Mouse (Mus musculus) ES-E14 (cell line): ENCODE data around the gene Jsrp1. TPM values are rescaled to one million over a fixed set of nuclear protein-coding genes. Genes with fewer than 3 reads are reported as not detected.
A peak's percentile ranks its signal among the peaks of the same experiment; 100 is the strongest.
"Not testable (repeated sequence)": the region's sequence is repeated elsewhere in the genome, so short reads cannot be mapped to it uniquely, and the experiment has no call there.

Experiments used
- DNase-seq: peaks from one replicate; pipeline ENCODE4 v3.0.0-alpha.2; 2013; ENCODE audit warnings: low read depth, low spot score
- H3K27ac ChIP-seq: 2 replicates; pipeline ENCODE4 v1.5.1; 2012; ENCODE audit warnings: low read depth, mild to moderate bottlenecking, low read length, moderate library complexity, mixed read lengths; ENCODE audit not compliant: poor library complexity, insufficient read depth, severe bottlenecking
- H3K36me3 ChIP-seq: 2 replicates; pipeline ENCODE4 v1.6.1; 2012; ENCODE audit warnings: mild to moderate bottlenecking, low read length, moderate library complexity, mixed read lengths; ENCODE audit not compliant: control insufficient read depth, poor library complexity, insufficient read depth, severe bottlenecking
- H3K4me1 ChIP-seq, 2 experiments: fragments of 150-350 bp in 1 of 2; sonication (generic) in 1 of 2; 2 replicates each; pipeline ENCODE4 v1.6.1; 2012; ENCODE audit warnings: low read length in 2 of 2, mild to moderate bottlenecking in 1 of 2, mixed read lengths in 1 of 2; ENCODE audit not compliant: control insufficient read depth in 2 of 2, insufficient read depth in 2 of 2, poor library complexity in 1 of 2
- H3K4me3 ChIP-seq, 2 experiments: fragments of 150-350 bp in 1 of 2; sonication (generic) in 1 of 2; 2 replicates each; pipeline ENCODE4 v1.5.1; 2012; ENCODE audit warnings: low read length in 2 of 2, low read depth in 1 of 2, mild to moderate bottlenecking in 1 of 2, mixed read lengths in 1 of 2; ENCODE audit not compliant: insufficient read depth in 1 of 2, poor library complexity in 1 of 2, severe bottlenecking in 1 of 2
- H3K9ac ChIP-seq: 2 replicates; pipeline ENCODE4 v1.6.1; 2012; ENCODE audit warnings: low read depth, mild to moderate bottlenecking, low read length, mixed read lengths; ENCODE audit not compliant: poor library complexity, insufficient read depth, severe bottlenecking
- H3K9me3 ChIP-seq: fragments of 150-350 bp; sonication (generic); 2 replicates; pipeline ENCODE4 v1.6.1; 2012; ENCODE audit warnings: low read depth, mild to moderate bottlenecking, low read length; ENCODE audit not compliant: control insufficient read depth, insufficient read depth
- CHD2 ChIP-seq: IDR thresholded peaks from 2 replicates; pipeline ENCODE4 v1.6.1; 2014; ENCODE audit warnings: mild to moderate bottlenecking, low read depth, low read length, inconsistent platforms
- HCFC1 ChIP-seq: IDR thresholded peaks from 2 replicates; pipeline ENCODE4 v1.6.1; 2012; ENCODE audit warnings: low read length, inconsistent platforms, borderline replicate concordance; ENCODE audit not compliant: insufficient read depth
- MAFK ChIP-seq: IDR thresholded peaks from 2 replicates; pipeline ENCODE4 v1.6.1; 2014; ENCODE audit warnings: mild to moderate bottlenecking, low read depth, low read length, inconsistent platforms; ENCODE audit not compliant: insufficient read depth
- ZC3H11A ChIP-seq: IDR thresholded peaks from 2 replicates; pipeline ENCODE4 v1.6.1; 2012; ENCODE audit warnings: low read depth, mild to moderate bottlenecking, inconsistent platforms, low read length, borderline replicate concordance
- ZNF384 ChIP-seq: IDR thresholded peaks from 2 replicates; pipeline ENCODE4 v1.6.1; 2012; ENCODE audit warnings: low read depth, low read length, inconsistent platforms
- in situ Hi-C, 2 experiments: fragments of 600-800 bp; cut with MboI; formaldehyde crosslinking; loops; one replicate each; pipeline ENCODE4 v1.15.1; 2025; ENCODE audit warnings: low sequenced_read_pairs in 2 of 2, inconsistent platforms in 1 of 2; ENCODE audit not compliant: unreplicated experiment in 2 of 2
- total RNA-seq: library from RNA; depleted of rRNA; stranded (reverse); fragments of 300-350 nt; gene quantifications from 2 replicates; pipeline ENCODE4 v1.2.3, GENCODE M21; 2012

Gene Jsrp1
- total RNA-seq, 1 experiment, result 0.67 TPM

- H3K9me3 ChIP-seq, H3K27ac ChIP-seq, H3K4me1 ChIP-seq, DNase-seq, H3K36me3 ChIP-seq, in situ Hi-C loops, H3K9ac ChIP-seq, H3K4me3 ChIP-seq: not testable (repeated sequence)
- TF ChIP-seq ZNF384, result peak; percentile 57; the same call in 1 of the 2 replicates
Measured at GRCm38 (mm10) chr10:80817955-80818354, 4.7 kb upstream of the Jsrp1 start.

DNA sequence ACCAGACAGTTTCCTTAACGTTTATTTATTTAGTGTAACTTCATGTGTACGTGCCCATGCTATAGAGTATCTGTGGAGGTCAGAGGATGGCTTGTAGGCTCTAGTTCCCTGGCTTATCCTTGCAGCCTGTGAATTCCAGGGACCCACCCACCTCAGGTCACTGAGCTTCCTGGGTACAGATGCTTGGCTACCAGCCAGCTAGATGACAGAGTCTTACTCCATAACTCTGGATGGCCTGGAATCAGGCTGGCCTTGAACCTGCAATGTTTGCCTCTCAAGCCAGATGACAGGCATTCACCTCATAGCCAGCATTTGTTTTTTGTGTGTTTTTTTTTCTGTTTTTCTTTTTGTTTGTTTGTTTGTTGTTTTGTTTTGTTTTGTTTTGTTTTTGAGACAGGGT, 3.9 kb upstream of the Jsrp1 start:
- in situ Hi-C loops, result no loop called here
- Histone ChIP-seq H3K4me1 (peaks cover 0 to 3% of the 10 kb centered on the region in 2 experiments; a peak in 1 of 4 replicates), H3K27ac (no peak overlapping the region), H3K9ac (no peak overlapping the region), H3K36me3 (no peaks in the 10 kb centered on the region), H3K4me3 (no peak overlapping the region), H3K9me3 (no peaks in the 10 kb centered on the region)
- TF ChIP-seq ZNF384, result no peak
- no peak for TF ChIP-seq CHD2
- TF ChIP-seq ZC3H11A, result no peak
- TF ChIP-seq HCFC1, result no peak
- TF ChIP-seq MAFK, result no peak
- no peak for DNase-seq

DNA sequence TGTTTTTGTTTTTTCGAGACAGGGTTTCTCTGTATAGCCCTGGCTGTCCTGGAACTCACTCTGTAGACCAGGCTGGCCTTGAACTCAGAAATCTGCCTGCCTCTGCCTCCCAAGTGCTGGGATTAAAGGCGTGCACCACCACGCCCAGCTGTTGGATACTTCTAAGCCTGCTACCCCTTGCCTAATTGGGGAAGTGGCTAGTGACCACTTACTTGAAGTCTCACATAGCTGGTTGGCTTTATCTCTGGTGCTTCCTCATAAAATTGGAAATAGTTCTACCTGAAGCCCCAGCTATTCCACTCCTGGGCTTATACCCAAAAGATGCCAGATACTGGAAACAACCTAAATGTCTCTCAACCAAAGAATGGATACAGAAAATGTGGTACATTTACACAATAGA, 3.0 kb upstream of the Jsrp1 start:
- H3K4me3 ChIP-seq, H3K4me1 ChIP-seq, H3K9me3 ChIP-seq, H3K9ac ChIP-seq, in situ Hi-C loops, DNase-seq, H3K27ac ChIP-seq, H3K36me3 ChIP-seq: not testable (repeated sequence)

GRCm38 (mm10) chr10:80814800-80815199, 1.5 kb upstream of the Jsrp1 start:
- Histone ChIP-seq H3K9ac (no peak overlapping the region), H3K4me1 (peaks cover 0 to 6% of the 10 kb centered on the region in 2 experiments; a peak in 2 of 4 replicates), H3K27ac (no peak overlapping the region), H3K9me3 (no peaks in the 10 kb centered on the region), H3K4me3 (no peak overlapping the region), H3K36me3 (no peaks in the 10 kb centered on the region)
- TF ChIP-seq ZNF384, result no peak
- no peak for TF ChIP-seq ZC3H11A
- TF ChIP-seq HCFC1, result no peak
- no peak for TF ChIP-seq CHD2
- TF ChIP-seq MAFK, result no peak
- no peak for DNase-seq
- in situ Hi-C loops, result no loop called here

GRCm38 (mm10) chr10:80812391-80813041, 782 bp downstream of the Jsrp1 start:
- in situ Hi-C loops, result no loop called here
- Histone ChIP-seq H3K9me3 (no peaks in the 10 kb centered on the region), H3K4me1 (peaks cover 10% of the 10 kb centered on the region in 2 experiments; a peak in 3 of 4 replicates), H3K36me3 (no peaks in the 10 kb centered on the region), H3K9ac (no peak overlapping the region), H3K4me3 (no peak overlapping the region), H3K27ac (no peak overlapping the region)
- DNase-seq, result no peak
- no peak for TF ChIP-seq MAFK
- no peak for TF ChIP-seq CHD2
- TF ChIP-seq ZC3H11A, result no peak
- no peak for TF ChIP-seq ZNF384
- no peak for TF ChIP-seq HCFC1
